Mouse (Mus musculus) neural tube, postnatal 0 days (tissue): Measurements from ENCODE around the gene Dgki. TPM values are rescaled to one million over a fixed set of nuclear protein-coding genes. Genes with fewer than 3 reads are reported as not detected.

ENCODE experiments used
- polyA plus RNA-seq: library from polyadenylated mRNA; unstranded; fragments of >200 nt; fragmentation: Nextera tagmentation; extraction: Ambion mirVana; gene quantifications from 2 replicates; pipeline ENCODE4 v1.2.1, GENCODE M21; 2015

Dgki gene
- polyA plus RNA-seq, result 7.5 and 7.8 TPM in 2 replicates

GRCm38 (mm10) chr6:37299562-37300390 lies at the start of gene Dgki:
TSS of gene Dgki (minus strand) at chr6:37300184.

GRCm38 (mm10) chr6:36809747-36810285 lies 490.2 kb downstream of the Dgki start, which contains the start of gene Ptn:
TSS of gene Ptn (minus strand) at chr6:36810220.

Other genes with a start within 250 kb of the Dgki start
- gene Creb3l2, start 142.0 kb upstream of the Dgki start, polyA plus RNA-seq, result 2.8 and 3.1 TPM in 2 replicates
- gene Akr1d1, start 230.0 kb upstream of the Dgki start, polyA plus RNA-seq, result not detected in 2 replicates